Mouse (Mus musculus): Measurements from ENCODE around the gene Rasal3.

DNA sequence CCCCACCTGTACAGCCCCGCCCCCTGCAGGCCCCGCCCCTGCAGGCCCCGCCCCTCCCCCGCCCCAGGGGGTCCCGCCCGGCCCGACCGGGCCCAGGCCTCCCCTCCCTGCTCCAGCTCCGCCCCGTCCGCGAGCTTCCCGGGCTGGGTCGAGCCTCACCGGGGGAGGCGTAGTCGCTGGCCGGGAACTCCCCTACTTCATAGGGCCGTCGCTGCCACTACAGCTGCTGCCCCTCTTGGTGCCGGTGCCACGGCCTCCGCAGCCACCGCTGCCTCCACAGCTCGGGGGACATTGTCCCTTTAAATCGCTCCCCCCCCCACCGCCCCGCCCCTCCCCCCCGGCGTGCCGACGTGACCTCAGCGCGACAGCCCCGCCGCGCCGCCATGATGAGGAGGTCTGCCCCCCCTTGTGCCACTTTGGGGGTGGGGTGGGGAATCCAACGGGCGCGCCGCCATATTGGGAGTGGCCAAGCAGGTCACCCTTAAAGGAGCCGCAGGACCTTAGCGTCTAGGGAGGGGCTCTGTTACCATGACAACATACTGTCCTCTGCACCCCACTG lies 14.2 kb downstream of the Rasal3 start, which contains the start of gene Wiz:
- TF ChIP-seq CTCF (IDR thresholded peaks at IDR 0.05; ENCODE audit: insufficient read depth, low read length) (no peak), POLR2A (IDR thresholded peaks at IDR 0.05; ENCODE audit: borderline replicate concordance, extremely low read depth, low read depth, low read length) (peak; percentile 57; the same call in 1 of the 2 replicates)
